Mouse (Mus musculus): ENCODE measurements around the gene Zfp598. TPM values are rescaled to one million over a fixed set of nuclear protein-coding genes. Genes with fewer than 3 reads are reported as not detected.

Zfp598 gene
- polyA plus RNA-seq, 1 experiment = 7.3 TPM

DNA sequence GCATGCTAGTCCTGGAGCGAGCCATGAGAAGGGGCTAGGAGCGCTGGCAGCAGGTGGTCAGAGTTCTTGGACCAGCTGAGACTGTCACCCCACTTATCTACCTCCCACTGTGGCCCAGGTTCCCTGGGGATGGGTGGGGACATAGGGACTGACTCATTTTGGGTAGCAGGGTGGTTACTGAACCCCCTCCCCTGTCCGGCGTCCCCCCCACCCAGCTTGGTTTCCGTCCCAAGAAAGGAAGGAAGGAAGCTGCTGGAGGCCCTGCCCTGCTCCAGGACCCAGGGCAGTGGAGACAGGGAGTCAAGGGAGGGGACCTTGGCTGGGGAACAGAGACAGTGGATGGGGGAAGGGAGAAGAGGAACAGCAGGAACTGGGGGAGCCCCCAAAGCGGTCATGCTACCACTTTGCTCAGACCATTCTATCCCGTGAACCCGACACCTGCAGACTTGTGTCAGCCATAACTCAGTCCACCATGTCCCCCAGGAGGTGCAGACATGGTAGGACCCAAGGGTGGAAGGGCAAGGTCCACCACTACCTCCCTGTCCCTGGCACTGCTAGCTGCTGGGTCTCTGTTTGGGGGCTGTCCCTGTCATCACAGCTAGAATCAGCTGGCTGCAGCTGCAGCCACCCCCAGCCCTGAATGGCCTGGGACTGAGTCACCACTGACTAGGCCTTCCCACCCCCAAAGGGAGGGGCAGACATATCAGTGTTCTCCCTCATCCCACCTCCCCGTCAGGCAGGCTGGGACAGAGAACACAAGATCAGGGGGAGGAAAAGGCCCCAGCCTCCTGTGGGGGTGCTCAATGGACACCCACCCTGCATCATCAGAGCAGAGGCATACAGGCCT, 24.4 kb upstream of the Zfp598 start:
- peaks cover 23% of the 10 kb centered on the region for H3K4me1 ChIP-seq (ENCODE audit: control insufficient read depth)
- H3K9me3 ChIP-seq (ENCODE audit: control insufficient read depth, low read length) = no peaks in the 10 kb centered on the region
- TF ChIP-seq TAL1 (IDR thresholded peaks at IDR 0.05; ENCODE audit: low read length) (no peak), GATA1 (IDR thresholded peaks at IDR 0.05; ENCODE audit: low read length) (no peak)
- no peaks in the 10 kb centered on the region; the same call in 1 of the 2 replicates for H3K36me3 ChIP-seq (ENCODE audit: control insufficient read depth)
- no peak overlapping the region for H3K4me3 ChIP-seq (replicated peaks)
- H3K27me3 ChIP-seq (ENCODE audit: control insufficient read depth) = peaks cover 27% of the 10 kb centered on the region

DNA sequence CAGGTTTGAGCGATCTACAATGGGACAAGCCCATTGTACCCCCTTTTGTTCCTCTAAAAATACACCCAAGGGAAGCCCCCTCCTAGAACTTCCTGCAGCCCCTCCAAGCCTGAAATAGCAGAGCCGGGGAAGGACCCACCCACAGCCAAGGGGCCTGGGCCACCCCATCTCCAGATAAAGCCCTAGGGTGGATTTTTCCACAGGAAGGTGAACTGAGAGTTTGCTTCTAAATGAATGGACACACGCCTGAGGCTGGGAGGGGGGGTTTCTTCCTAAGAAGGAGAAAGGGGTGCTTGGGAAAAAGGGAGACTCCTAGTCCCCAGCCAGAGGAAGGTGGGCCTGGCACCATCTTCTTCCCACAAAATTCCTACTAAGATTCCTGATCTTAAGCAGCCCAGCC, 23.6 kb upstream of the Zfp598 start:
- H3K4me3 ChIP-seq (replicated peaks) = no peak overlapping the region

DNA sequence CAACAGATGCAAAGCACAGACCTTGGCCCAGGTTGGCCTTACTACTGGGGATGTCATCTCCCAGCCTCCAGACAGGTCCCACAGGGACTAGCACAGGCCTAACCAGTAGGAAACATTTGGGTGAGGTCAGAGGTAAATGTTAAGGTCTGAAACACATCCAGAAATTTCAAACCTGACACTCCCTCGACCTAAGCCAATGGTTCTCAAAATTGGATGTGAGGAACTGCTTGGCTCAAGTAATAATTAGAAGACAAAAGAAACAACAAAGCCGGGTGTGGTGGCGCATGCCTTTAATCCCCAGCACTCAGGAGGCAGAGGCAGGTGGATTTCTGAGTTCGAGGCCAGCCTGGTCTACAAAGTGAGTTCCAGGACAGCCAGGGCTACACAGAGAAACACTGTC, 23.1 kb upstream of the Zfp598 start:
- H3K4me3 ChIP-seq (replicated peaks) = no peak overlapping the region
- no peak for TF ChIP-seq TAL1 (IDR thresholded peaks at IDR 0.05; ENCODE audit: low read length)
- TF ChIP-seq GATA1 (IDR thresholded peaks at IDR 0.05; ENCODE audit: low read length) = no peak
- H3K36me3 ChIP-seq (ENCODE audit: control insufficient read depth) = no peaks in the 10 kb centered on the region; the same call in 1 of the 2 replicates
- H3K9me3 ChIP-seq (ENCODE audit: control insufficient read depth, low read length) = no peaks in the 10 kb centered on the region
- peaks cover 24% of the 10 kb centered on the region for H3K4me1 ChIP-seq (ENCODE audit: control insufficient read depth)
- peaks cover 39% of the 10 kb centered on the region for H3K27me3 ChIP-seq (ENCODE audit: control insufficient read depth)

More for the DNA sequence above, 23.6 kb upstream of the Zfp598 start:
- Histone ChIP-seq H3K4me1 (ENCODE audit: control insufficient read depth) (peaks cover 24% of the 10 kb centered on the region), H3K27me3 (ENCODE audit: control insufficient read depth) (peaks cover 35% of the 10 kb centered on the region), H3K36me3 (ENCODE audit: control insufficient read depth) (no peaks in the 10 kb centered on the region; the same call in 1 of the 2 replicates), H3K9me3 (ENCODE audit: control insufficient read depth, low read length) (no peaks in the 10 kb centered on the region)
- no peak for TF ChIP-seq TAL1 (IDR thresholded peaks at IDR 0.05; ENCODE audit: low read length)
- no peak for TF ChIP-seq GATA1 (IDR thresholded peaks at IDR 0.05; ENCODE audit: low read length)

DNA sequence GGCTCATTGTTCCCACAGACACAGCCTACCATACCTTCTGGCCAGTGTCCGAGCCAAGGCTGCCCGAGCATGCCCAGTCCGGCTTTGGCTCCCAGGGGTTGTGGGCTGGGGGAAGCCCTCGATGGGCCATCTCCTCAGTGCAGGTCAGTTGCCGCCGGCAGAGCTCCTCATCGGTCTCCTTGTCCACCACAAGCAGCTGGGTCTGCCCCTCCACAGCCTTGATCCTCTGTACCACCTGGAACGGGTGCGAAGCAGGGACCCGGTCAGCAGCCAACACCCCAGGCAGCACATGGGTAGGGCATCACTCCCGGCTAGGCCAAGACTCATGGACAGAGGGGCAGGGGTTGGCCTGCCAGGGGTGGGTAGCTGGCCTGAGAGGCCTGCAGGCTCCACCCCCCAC, 22.0 kb upstream of the Zfp598 start:
- TF ChIP-seq TAL1 (IDR thresholded peaks at IDR 0.05; ENCODE audit: low read length) = no peak
- TF ChIP-seq GATA1 (IDR thresholded peaks at IDR 0.05; ENCODE audit: low read length) = no peak
- H3K36me3 ChIP-seq (ENCODE audit: control insufficient read depth) = no peaks in the 10 kb centered on the region
- peaks cover 49% of the 10 kb centered on the region for H3K27me3 ChIP-seq (ENCODE audit: control insufficient read depth)
- H3K4me1 ChIP-seq (ENCODE audit: control insufficient read depth) = peaks cover 24% of the 10 kb centered on the region
- no peaks in the 10 kb centered on the region for H3K9me3 ChIP-seq (ENCODE audit: control insufficient read depth, low read length)
- H3K4me3 ChIP-seq (replicated peaks) = no peak overlapping the region

DNA sequence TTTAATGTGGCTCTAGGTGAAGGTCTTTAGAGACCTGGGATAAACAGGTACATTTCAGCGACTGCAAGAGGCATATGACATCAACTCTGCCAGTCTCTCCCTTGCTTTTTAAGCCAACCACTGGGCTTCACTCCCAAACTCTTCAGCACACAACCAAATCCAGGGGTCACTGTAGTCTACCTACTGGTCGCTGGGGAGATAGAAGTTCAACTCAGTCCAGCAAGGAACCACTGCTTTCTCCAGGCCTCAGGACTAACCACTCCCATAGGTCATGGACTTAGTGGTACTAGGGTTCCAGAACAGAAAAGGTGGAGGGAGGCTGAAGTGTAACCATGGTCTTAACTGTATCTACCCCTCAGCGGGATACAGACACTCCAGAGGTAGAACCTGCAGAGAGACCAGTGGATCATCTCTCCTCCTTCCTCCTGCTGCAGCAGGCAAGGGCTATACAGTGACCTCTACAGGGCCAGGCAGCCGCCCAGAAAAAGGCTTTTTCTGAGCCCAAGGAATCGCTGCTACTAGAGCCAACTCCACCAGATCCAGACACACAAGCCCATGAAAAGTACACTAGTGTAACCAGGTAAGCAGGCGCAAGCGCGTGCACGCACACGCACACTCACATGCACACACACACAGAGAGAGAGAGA, 20.6 kb upstream of the Zfp598 start:
- Histone ChIP-seq H3K27me3 (ENCODE audit: control insufficient read depth) (peaks cover 58% of the 10 kb centered on the region), H3K4me1 (ENCODE audit: control insufficient read depth) (peaks cover 24% of the 10 kb centered on the region), H3K4me3 (replicated peaks) (no peak overlapping the region), H3K36me3 (ENCODE audit: control insufficient read depth) (no peaks in the 10 kb centered on the region), H3K9me3 (ENCODE audit: control insufficient read depth, low read length) (no peaks in the 10 kb centered on the region)
- no peak for TF ChIP-seq GATA1 (IDR thresholded peaks at IDR 0.05; ENCODE audit: low read length)
- no peak for TF ChIP-seq TAL1 (IDR thresholded peaks at IDR 0.05; ENCODE audit: low read length)

DNA sequence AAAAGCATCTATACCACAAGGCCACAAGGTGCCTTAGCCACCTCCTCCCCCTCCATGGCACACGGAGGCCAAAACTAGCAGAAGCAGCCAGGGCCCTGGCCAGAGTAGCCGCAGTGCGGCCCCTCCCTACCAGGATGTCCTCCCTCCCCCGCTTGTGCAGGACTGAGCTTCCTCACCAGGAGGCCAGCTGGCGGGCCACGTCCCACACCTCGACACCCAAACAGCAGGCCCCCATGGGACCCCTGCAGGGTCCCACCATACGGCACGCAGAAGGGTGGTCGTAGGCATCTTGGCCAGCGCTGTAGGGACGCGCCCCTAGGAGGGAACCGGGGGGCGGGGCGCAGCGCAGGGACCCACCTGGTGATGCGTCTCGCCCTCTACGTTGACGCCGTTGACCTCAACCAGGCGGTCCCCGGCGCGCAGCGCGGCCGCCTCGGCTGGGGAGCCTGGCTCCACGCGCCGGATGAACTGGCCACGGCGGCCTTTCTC, 19.9 kb upstream of the Zfp598 start:
- no peaks in the 10 kb centered on the region for H3K36me3 ChIP-seq (ENCODE audit: control insufficient read depth)
- H3K9me3 ChIP-seq (ENCODE audit: control insufficient read depth, low read length) = no peaks in the 10 kb centered on the region
- no peak for TF ChIP-seq GATA1 (IDR thresholded peaks at IDR 0.05; ENCODE audit: low read length)
- H3K4me3 ChIP-seq (replicated peaks) = peak overlapping the region; percentile 55
- peaks cover 64% of the 10 kb centered on the region for H3K27me3 ChIP-seq (ENCODE audit: control insufficient read depth)
- H3K4me1 ChIP-seq (ENCODE audit: control insufficient read depth) = peaks cover 26% of the 10 kb centered on the region

DNA sequence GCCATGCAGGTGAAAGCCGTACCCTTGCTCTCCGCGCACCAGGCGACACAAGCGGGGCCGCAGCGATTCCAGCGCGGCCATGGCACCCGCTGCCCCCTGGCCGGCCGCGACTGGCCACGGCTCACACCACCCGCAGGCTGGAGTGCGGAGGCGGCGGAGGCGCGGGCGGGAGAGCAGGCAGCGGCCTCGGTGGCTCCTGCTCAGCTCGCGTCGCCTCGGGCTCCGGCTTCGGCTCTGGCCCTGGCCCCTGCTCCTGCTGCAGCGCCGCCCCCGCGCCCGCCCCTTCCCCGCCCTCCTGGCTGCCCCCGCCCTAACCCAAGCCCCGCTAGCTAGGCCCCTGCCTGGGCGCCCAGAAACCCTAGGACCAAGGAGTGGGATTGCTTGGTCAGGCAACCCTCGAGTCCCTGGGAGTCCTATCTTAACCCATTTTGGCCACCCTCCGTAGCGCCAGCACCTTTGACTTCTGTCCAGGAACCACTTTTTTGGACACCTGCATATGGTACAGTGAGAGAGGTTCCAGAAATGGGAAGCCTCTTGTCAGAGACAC, 19.3 kb upstream of the Zfp598 start, which contains the start of gene Slc9a3r2:
TSS of gene Slc9a3r2 (minus strand) at position 258 of the 547 bp plus-strand sequence.
- Histone ChIP-seq H3K4me3 (replicated peaks) (peak within 1 kb of the TSS; percentile 55), H3K36me3 (ENCODE audit: control insufficient read depth) (no peaks in the 10 kb centered on the region), H3K9me3 (ENCODE audit: control insufficient read depth, low read length) (no peaks in the 10 kb centered on the region), H3K27me3 (ENCODE audit: control insufficient read depth) (peaks cover 64% of the 10 kb centered on the region), H3K4me1 (ENCODE audit: control insufficient read depth) (peaks cover 20% of the 10 kb centered on the region)
- TF ChIP-seq TAL1 (IDR thresholded peaks at IDR 0.05; ENCODE audit: low read length) = no peak

DNA sequence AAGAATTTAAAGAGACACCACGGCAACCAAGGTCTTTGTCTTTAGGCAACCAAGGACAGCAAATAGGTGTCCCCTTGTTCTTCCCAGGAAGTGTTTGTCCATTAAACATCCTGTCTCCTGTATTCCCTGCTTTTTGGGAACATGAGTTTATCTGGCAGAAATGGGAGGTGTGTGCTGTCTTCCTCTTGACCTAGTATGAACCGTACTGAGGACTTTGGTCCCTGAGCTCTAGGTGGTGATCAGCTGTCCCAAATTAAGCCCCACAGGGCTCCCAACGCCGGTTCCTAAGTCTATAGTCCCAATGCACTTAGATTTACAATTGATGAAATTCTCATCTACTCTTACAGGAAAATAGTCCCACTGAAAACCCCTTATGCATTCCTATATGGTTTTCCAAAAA, 18.7 kb upstream of the Zfp598 start:
- Histone ChIP-seq H3K4me1 (ENCODE audit: control insufficient read depth) (peaks cover 20% of the 10 kb centered on the region), H3K4me3 (replicated peaks) (no peak overlapping the region), H3K9me3 (ENCODE audit: control insufficient read depth, low read length) (no peaks in the 10 kb centered on the region), H3K27me3 (ENCODE audit: control insufficient read depth) (peaks cover 64% of the 10 kb centered on the region), H3K36me3 (ENCODE audit: control insufficient read depth) (no peaks in the 10 kb centered on the region)
- TF ChIP-seq TAL1 (IDR thresholded peaks at IDR 0.05; ENCODE audit: low read length) (no peak), GATA1 (IDR thresholded peaks at IDR 0.05; ENCODE audit: low read length) (no peak)

DNA sequence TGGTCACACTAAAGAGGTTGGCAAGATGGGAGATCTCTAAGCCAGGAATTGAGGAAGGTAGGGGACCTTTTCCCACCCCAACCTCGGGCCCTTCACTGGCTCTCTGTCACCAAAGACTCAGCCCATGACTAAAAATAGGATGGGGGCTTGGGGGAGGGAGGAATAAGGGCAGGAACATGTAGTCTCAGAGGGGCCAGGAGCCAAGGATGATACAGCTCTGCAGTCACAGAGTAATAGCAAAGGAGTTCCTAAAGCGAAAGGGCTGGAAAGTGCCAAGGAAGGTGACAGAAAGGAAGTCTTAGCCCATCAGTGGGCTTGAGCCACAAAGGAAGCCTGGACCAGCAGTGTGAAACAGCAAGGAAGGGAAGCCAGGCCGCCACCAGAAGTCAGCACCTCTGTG, 17.7 kb upstream of the Zfp598 start:
- H3K4me1 ChIP-seq (ENCODE audit: control insufficient read depth) = peaks cover 20% of the 10 kb centered on the region
- TF ChIP-seq TAL1 (IDR thresholded peaks at IDR 0.05; ENCODE audit: low read length) (no peak), GATA1 (IDR thresholded peaks at IDR 0.05; ENCODE audit: low read length) (no peak)
- H3K36me3 ChIP-seq (ENCODE audit: control insufficient read depth) = no peaks in the 10 kb centered on the region
- H3K9me3 ChIP-seq (ENCODE audit: control insufficient read depth, low read length) = no peaks in the 10 kb centered on the region
- no peak overlapping the region for H3K4me3 ChIP-seq (replicated peaks)
- H3K27me3 ChIP-seq (ENCODE audit: control insufficient read depth) = peaks cover 73% of the 10 kb centered on the region

All from erythroblast, embryonic 14.5 days (primary cell).